8 mouse cellular contexts compared by ENCODE assay signal in genomic region chr8:120493508-120494464, GRCm38 (mm10).
DNase-seq lines count a peak whose midpoint lies in the region; ATAC-seq lines count a peak whose summit lies in the region.

No protein-coding gene starts in this region.

- no peaks in the 10 kb centered on the region for H3K36me3 ChIP-seq in heart, embryonic 13.5 days
- no peaks in the 10 kb centered on the region for H3K36me3 ChIP-seq in forebrain, embryonic 16.5 days (ENCODE audit: control insufficient read depth, insufficient read depth)
- H3K36me3 ChIP-seq in liver, embryonic 16.5 days (ENCODE audit: control insufficient read depth, insufficient read depth), result no peaks in the 10 kb centered on the region

- H3K9ac ChIP-seq in heart, embryonic 13.5 days, result peak overlapping the region; percentile 62
- peak overlapping the region; percentile 31 for H3K9ac ChIP-seq in forebrain, embryonic 16.5 days (replicated peaks; ENCODE audit: low read depth, low read length)
- H3K9ac ChIP-seq in liver, embryonic 16.5 days (ENCODE audit: low read depth, low read length), result peak overlapping the region; percentile 33; the same call in 1 of the 2 replicates

- H3K27ac ChIP-seq in heart, embryonic 13.5 days (replicated peaks), result peak overlapping the region; percentile 73
- H3K27ac ChIP-seq in forebrain, embryonic 16.5 days (ENCODE audit: low read length), result no peak overlapping the region
- peak overlapping the region; percentile 77 for H3K27ac ChIP-seq in liver, embryonic 16.5 days (ENCODE audit: low read length)

- no peaks in the 10 kb centered on the region for H3K27me3 ChIP-seq in heart, embryonic 13.5 days (replicated peaks)
- H3K27me3 ChIP-seq in forebrain, embryonic 16.5 days (replicated peaks; ENCODE audit: control insufficient read depth, insufficient read depth, low read length), result no peaks in the 10 kb centered on the region
- no peaks in the 10 kb centered on the region for H3K27me3 ChIP-seq in liver, embryonic 16.5 days (ENCODE audit: control insufficient read depth, insufficient read depth, low read depth, low read length)

- H3K9me3 ChIP-seq in heart, embryonic 13.5 days, result no peaks in the 10 kb centered on the region
- H3K9me3 ChIP-seq in forebrain, embryonic 16.5 days (ENCODE audit: control insufficient read depth, low read length), result no peaks in the 10 kb centered on the region
- H3K9me3 ChIP-seq in liver, embryonic 16.5 days (replicated peaks; ENCODE audit: control insufficient read depth, low read length), result no peaks in the 10 kb centered on the region

- H3K4me1 ChIP-seq in heart, embryonic 13.5 days, result peaks cover 93% of the 10 kb centered on the region
- H3K4me1 ChIP-seq in forebrain, embryonic 16.5 days (replicated peaks; ENCODE audit: control insufficient read depth, insufficient read depth, low read length), result peaks cover 81% of the 10 kb centered on the region
- H3K4me1 ChIP-seq in liver, embryonic 16.5 days (ENCODE audit: control insufficient read depth, low read depth, low read length), result peaks cover 90% of the 10 kb centered on the region

- H3K4me3 ChIP-seq in heart, embryonic 13.5 days, result no peak overlapping the region
- no peak overlapping the region for H3K4me3 ChIP-seq in forebrain, embryonic 16.5 days (replicated peaks; ENCODE audit: low read length)
- no peak overlapping the region for H3K4me3 ChIP-seq in liver, embryonic 16.5 days (ENCODE audit: low read depth, low read length)

- ATAC-seq in heart, embryonic 13.5 days (ENCODE audit: extremely low read depth, insufficient number of reproducible peaks, low FRiP score, low TSS enrichment), result no peak
- ATAC-seq in forebrain, embryonic 16.5 days, result no peak
- ATAC-seq in liver, embryonic 16.5 days (ENCODE audit: low read depth), result no peak

- 54% methylated on average over 16 of the region's 16 CpGs for WGBS in heart, embryonic 13.5 days
- WGBS in forebrain, embryonic 16.5 days, result 60% methylated on average over 16 of the region's 16 CpGs
- 58% methylated on average over 16 of the region's 16 CpGs for WGBS in liver, embryonic 16.5 days (ENCODE audit: insufficient replicate concordance)

- intact Hi-C loops in heart, postnatal 25 days (cut with DNase I), result loop anchor here (2.0 kb wide), 1 partner anchor 41 kb away; no protein-coding TSS in a partner anchor
- intact Hi-C loops in left cerebral cortex, postnatal 25 days (cut with DNase I), result no loop called here

- DNase-seq in heart, postnatal 25 days (ENCODE audit: low spot score), result no peak
- DNase-seq in 416B (ENCODE audit: low read depth), result peak; percentile 44
- DNase-seq in left cerebral cortex, postnatal 25 days (ENCODE audit: low spot score in 2 of 2), result no peak
- no peak for DNase-seq in gastrocnemius, adult 8-10 months (ENCODE audit: low spot score in 2 of 2)
- DNase-seq in right cerebral cortex, postnatal 25 days, result no peak

- H3K4me2 ChIP-seq in heart, embryonic 13.5 days, result peak overlapping the region; percentile 92; the same call in 1 of the 2 replicates
- peak overlapping the region; percentile 95 for H3K4me2 ChIP-seq in forebrain, embryonic 16.5 days (ENCODE audit: low read length)
- peak overlapping the region; percentile 96; the same call in 1 of the 2 replicates for H3K4me2 ChIP-seq in liver, embryonic 16.5 days (ENCODE audit: low read depth, low read length)
